Mouse (Mus musculus): ENCODE results near the gene Myoz1. TPM values are rescaled to one million over a fixed set of nuclear protein-coding genes. Genes with fewer than 3 reads are reported as not detected.
A peak's percentile ranks its signal among the peaks of the same experiment; 100 is the strongest.

Gene Myoz1
- polyA plus RNA-seq, 1 experiment from 2014 or later: not detected

DNA sequence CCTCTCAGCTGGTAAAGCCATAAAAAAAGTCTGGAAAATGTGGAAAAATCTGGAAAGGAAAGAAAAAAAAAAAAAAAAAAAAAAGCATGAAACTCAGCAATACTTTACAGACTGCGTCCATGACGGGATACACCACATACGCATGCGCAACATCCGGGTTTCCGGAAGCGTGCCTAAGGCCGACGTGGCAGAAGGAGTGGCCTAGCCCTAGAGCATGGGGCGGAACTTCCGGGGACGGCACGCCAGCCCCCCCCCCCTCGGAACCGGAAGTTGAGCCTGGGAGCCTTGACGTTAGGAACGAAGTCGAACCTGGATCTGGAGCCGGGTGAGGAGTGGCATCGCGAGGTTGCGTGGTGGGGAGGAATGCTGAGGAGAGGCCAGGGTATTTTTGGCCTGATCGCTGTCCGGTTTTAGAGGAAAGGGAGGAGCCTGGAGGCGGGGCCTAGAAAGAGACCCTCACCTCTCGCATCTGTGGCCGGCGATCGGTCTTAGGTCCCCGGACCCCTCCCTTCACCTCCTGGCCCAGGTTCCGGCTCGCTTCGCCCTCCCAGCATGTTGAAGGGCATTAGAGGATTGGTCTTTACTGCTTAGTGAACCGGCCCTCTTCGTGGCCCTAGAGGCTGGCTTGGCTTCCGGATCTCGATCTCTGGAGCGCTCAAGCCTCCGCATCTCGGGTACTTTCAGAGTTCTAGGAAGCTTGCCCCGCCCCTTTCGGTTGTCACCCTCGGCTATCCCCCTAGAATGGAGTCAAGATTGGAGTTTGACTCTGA lies 17.9 kb upstream of the Myoz1 start, which contains the start of gene Sec24c:
Gene Sec24c (plus strand): TSS at position 245 of the 770 bp plus-strand sequence.
- 2% methylated on average over 43 of the region's 43 CpGs for WGBS
- ATAC-seq (ENCODE audit: low FRiP score): peak; percentile 97

DNA sequence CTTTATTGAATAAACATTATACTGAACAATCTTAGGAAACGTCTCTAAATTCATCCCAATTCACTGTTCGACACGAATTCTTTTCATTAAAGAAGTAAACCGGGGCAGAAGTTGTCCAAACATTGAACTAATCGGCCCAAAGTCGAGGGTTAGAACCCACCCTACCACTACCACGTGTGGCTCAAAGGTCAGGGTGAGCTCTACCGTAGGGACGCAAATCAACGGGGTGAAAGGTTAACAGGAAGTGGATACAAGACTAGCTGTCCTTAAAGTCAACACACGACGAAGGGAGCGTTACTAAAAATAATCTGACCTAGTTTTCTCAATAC lies 17.4 kb upstream of the Myoz1 start:
- WGBS: 15% methylated on average over 13 of the region's 13 CpGs
- Histone ChIP-seq H3K9ac (peak overlapping the region; percentile 75; the same call in 1 of the 2 replicates), H3K4me2 (replicated peaks) (peak overlapping the region; percentile 89), H3K4me1 (replicated peaks; ENCODE audit: control insufficient read depth, insufficient read depth, low read length) (peaks cover 18% of the 10 kb centered on the region), H3K36me3 (replicated peaks; ENCODE audit: control insufficient read depth, insufficient read depth) (peaks cover 31% of the 10 kb centered on the region), H3K9me3 (ENCODE audit: control insufficient read depth, low read length) (no peaks in the 10 kb centered on the region), H3K27ac (peak overlapping the region; percentile 87), H3K27me3 (ENCODE audit: control insufficient read depth, insufficient read depth, low read length) (0 out of 2 replicates have a peak, but pooled peaks cover 4% of the 10 kb centered on the region), H3K4me3 (replicated peaks; ENCODE audit: low read length) (peak overlapping the region; percentile 80)
- ATAC-seq (ENCODE audit: low FRiP score) (peak; percentile 77), DNase-seq (ENCODE audit: low spot score) (no peak)

More for the DNA sequence above, 17.9 kb upstream of the Myoz1 start, which contains the start of gene Sec24c:
- Histone ChIP-seq H3K9me3 (ENCODE audit: control insufficient read depth, low read length) (no peaks in the 10 kb centered on the region), H3K9ac (peak within 1 kb of the TSS; percentile 75), H3K27me3 (ENCODE audit: control insufficient read depth, insufficient read depth, low read length) (no peaks in the 10 kb centered on the region), H3K4me2 (replicated peaks) (peak within 1 kb of the TSS; percentile 89), H3K4me3 (replicated peaks; ENCODE audit: low read length) (peak within 1 kb of the TSS; percentile 80), H3K4me1 (replicated peaks; ENCODE audit: control insufficient read depth, insufficient read depth, low read length) (peaks cover 18% of the 10 kb centered on the region), H3K27ac (peak within 1 kb of the TSS; percentile 87), H3K36me3 (replicated peaks; ENCODE audit: control insufficient read depth, insufficient read depth) (peaks cover 36% of the 10 kb centered on the region)
- peak; percentile 100 for DNase-seq (ENCODE audit: low spot score)

DNA sequence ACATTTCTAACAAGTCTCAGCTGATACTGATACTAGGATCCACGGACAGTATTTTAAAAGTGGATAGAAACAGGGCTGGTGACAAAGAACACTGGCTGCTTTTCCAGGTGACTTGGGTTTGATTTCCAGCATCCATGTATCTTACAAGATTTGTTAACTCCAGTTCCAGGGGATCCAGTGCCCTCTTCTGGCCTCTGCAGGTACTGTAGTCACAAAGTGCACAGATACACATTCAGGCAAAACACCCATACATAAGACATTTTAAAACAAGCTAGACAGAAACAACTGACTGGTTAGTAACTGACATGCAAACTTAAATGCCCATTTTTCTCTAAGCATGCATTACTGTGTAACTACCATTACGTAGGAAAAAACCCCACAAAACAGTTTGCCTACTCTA lies 16.6 kb upstream of the Myoz1 start:
- Histone ChIP-seq H3K9me3 (ENCODE audit: control insufficient read depth, low read length) (no peaks in the 10 kb centered on the region), H3K4me2 (replicated peaks) (peak overlapping the region; percentile 89), H3K27me3 (ENCODE audit: control insufficient read depth, insufficient read depth, low read length) (0 out of 2 replicates have a peak, but pooled peaks cover 4% of the 10 kb centered on the region), H3K36me3 (replicated peaks; ENCODE audit: control insufficient read depth, insufficient read depth) (peaks cover 24% of the 10 kb centered on the region), H3K4me1 (replicated peaks; ENCODE audit: control insufficient read depth, insufficient read depth, low read length) (peaks cover 18% of the 10 kb centered on the region), H3K9ac (no peak overlapping the region), H3K4me3 (replicated peaks; ENCODE audit: low read length) (no peak overlapping the region), H3K27ac (no peak overlapping the region)
- DNase-seq (ENCODE audit: low spot score) (no peak), ATAC-seq (ENCODE audit: low FRiP score) (no peak)
- WGBS: 87% methylated on average over 2 of the region's 2 CpGs

DNA sequence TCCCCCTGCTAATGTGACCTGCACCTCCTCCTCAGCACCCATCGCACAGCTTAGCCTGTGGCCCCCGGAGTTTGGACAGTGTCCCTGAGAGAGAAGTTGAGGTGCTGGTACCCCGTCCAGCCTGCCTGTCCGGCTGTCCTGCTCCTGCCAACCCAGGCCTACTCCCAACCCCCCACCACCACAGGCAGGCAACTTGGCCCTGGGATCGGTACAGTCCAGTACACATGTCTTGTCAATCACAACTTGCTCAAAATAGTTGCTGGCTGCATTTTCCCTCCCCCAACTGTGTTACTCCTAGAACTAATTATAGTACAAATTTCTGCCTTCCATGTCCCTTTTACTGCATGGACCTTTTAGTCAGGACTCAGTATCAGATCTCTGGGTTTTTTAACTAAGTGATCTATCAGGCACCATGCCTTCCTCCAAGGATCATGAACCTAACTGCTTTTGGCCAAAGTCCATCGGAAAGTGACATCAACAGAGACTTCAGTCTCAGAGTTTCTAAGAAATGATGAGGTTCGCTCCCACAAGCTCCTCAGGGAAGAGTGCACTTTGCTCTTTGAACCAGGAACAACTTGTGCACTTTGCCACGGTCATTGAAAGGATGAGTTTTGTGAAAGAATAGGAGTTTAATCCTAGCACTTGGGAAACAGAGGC lies 11.9 kb upstream of the Myoz1 start, which contains the start of gene Synpo2l:
Gene Synpo2l (minus strand): TSS at position 201 of the 657 bp plus-strand sequence.
- Histone ChIP-seq H3K27ac (no peak within 1 kb of the TSS), H3K4me1 (replicated peaks; ENCODE audit: control insufficient read depth, insufficient read depth, low read length) (0 out of 2 replicates have a peak, but pooled peaks cover 1% of the 10 kb centered on the region), H3K27me3 (ENCODE audit: control insufficient read depth, insufficient read depth, low read length) (0 out of 2 replicates have a peak, but pooled peaks cover 15% of the 10 kb centered on the region), H3K9ac (no peak within 1 kb of the TSS), H3K9me3 (ENCODE audit: control insufficient read depth, low read length) (no peaks in the 10 kb centered on the region), H3K4me2 (replicated peaks) (no peak within 1 kb of the TSS), H3K4me3 (replicated peaks; ENCODE audit: low read length) (no peak within 1 kb of the TSS), H3K36me3 (replicated peaks; ENCODE audit: control insufficient read depth, insufficient read depth) (no peaks in the 10 kb centered on the region)
- ATAC-seq (ENCODE audit: low FRiP score): no peak
- DNase-seq (ENCODE audit: low spot score): no peak
- WGBS: 84% methylated on average over 8 of the region's 8 CpGs

DNA sequence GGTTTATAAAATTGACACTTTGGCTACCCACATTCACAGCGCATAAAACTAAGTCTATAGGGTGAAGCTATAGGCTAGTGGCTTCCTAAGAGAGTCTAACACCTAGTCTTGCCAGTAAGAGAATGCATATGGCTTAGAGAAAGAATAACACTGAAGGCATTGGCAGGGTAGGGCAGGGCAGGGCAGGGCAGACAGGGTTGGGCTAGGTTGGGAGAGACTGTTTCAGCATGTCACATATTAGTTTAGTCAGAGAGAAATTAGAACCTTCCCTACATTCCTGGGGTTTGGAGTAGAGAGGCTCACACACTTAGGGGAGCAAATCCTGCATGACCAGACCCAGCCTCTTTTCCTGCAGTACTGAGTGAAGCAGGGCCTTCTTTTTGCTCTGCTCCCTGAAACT lies 11.1 kb upstream of the Myoz1 start:
- Histone ChIP-seq H3K27ac (no peak overlapping the region), H3K27me3 (ENCODE audit: control insufficient read depth, insufficient read depth, low read length) (peaks cover 20% of the 10 kb centered on the region; the same call in 1 of the 2 replicates), H3K4me1 (replicated peaks; ENCODE audit: control insufficient read depth, insufficient read depth, low read length) (no peaks in the 10 kb centered on the region), H3K9me3 (ENCODE audit: control insufficient read depth, low read length) (no peaks in the 10 kb centered on the region), H3K36me3 (replicated peaks; ENCODE audit: control insufficient read depth, insufficient read depth) (no peaks in the 10 kb centered on the region), H3K9ac (no peak overlapping the region), H3K4me3 (replicated peaks; ENCODE audit: low read length) (no peak overlapping the region), H3K4me2 (replicated peaks) (no peak overlapping the region)
- DNase-seq (ENCODE audit: low spot score) (no peak), ATAC-seq (ENCODE audit: low FRiP score) (no peak)
- 79% methylated on average over 1 of the region's 1 CpGs for WGBS

DNA sequence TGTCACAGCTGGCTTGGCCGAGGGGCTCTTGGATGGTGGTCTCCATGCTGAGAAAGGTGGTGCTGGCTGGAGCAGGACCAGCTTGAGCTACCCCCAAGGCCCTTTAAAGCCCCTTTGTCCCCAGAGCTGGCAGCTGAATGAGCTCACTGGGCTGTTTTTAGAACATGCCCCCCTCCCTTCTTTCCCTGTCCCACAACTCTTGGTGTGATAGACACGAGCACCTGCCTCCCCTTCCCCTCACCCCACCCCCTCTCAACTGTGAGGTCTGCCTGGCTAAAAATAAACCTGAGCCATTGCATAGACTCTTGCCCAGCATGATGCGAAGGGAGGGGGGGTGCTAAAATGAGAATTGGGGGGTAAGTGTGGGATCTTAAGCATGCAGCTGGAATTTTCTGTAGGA lies 8.1 kb upstream of the Myoz1 start:
- H3K4me2 ChIP-seq (replicated peaks): no peak overlapping the region
- no peak overlapping the region for H3K4me3 ChIP-seq (replicated peaks; ENCODE audit: low read length)
- no peak for ATAC-seq (ENCODE audit: low FRiP score)
- H3K9me3 ChIP-seq (ENCODE audit: control insufficient read depth, low read length): no peaks in the 10 kb centered on the region
- 43% methylated on average over 3 of the region's 3 CpGs for WGBS
- peaks cover 11% of the 10 kb centered on the region for H3K4me1 ChIP-seq (replicated peaks; ENCODE audit: control insufficient read depth, insufficient read depth, low read length)
- no peak for DNase-seq (ENCODE audit: low spot score)
- H3K27ac ChIP-seq: no peak overlapping the region
- no peaks in the 10 kb centered on the region for H3K36me3 ChIP-seq (replicated peaks; ENCODE audit: control insufficient read depth, insufficient read depth)
- no peak overlapping the region for H3K9ac ChIP-seq
- H3K27me3 ChIP-seq (ENCODE audit: control insufficient read depth, insufficient read depth, low read length): peaks cover 20% of the 10 kb centered on the region; the same call in 1 of the 2 replicates

DNA sequence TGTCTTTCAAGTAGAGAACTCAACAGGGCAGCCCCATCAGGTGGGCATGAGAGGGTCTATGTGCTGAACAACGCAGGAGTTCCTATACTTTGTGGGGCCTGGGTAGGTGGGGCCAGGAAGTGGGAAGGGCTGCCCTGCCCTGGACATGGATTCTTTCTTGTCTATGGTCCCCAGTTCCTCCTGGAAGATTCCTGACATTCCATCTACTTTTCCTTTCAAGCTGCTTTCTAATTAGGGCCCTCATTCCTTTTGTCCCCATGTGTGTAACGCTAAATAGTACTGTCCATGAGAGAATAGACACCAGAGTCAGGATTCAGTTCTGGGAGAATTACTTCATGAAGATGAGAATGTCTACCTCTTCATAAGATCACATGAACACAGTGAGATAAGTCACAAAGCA lies 7.3 kb upstream of the Myoz1 start:
- no peak overlapping the region for H3K9ac ChIP-seq
- H3K27me3 ChIP-seq (ENCODE audit: control insufficient read depth, insufficient read depth, low read length): peaks cover 16% of the 10 kb centered on the region; the same call in 1 of the 2 replicates
- no peak overlapping the region for H3K4me3 ChIP-seq (replicated peaks; ENCODE audit: low read length)
- ATAC-seq (ENCODE audit: low FRiP score) (no peak), DNase-seq (ENCODE audit: low spot score) (no peak)
- H3K4me1 ChIP-seq (replicated peaks; ENCODE audit: control insufficient read depth, insufficient read depth, low read length): peaks cover 11% of the 10 kb centered on the region
- H3K27ac ChIP-seq: no peak overlapping the region
- WGBS: 79% methylated on average over 2 of the region's 2 CpGs
- no peaks in the 10 kb centered on the region for H3K9me3 ChIP-seq (ENCODE audit: control insufficient read depth, low read length)
- H3K36me3 ChIP-seq (replicated peaks; ENCODE audit: control insufficient read depth, insufficient read depth): no peaks in the 10 kb centered on the region
- H3K4me2 ChIP-seq (replicated peaks): no peak overlapping the region

DNA sequence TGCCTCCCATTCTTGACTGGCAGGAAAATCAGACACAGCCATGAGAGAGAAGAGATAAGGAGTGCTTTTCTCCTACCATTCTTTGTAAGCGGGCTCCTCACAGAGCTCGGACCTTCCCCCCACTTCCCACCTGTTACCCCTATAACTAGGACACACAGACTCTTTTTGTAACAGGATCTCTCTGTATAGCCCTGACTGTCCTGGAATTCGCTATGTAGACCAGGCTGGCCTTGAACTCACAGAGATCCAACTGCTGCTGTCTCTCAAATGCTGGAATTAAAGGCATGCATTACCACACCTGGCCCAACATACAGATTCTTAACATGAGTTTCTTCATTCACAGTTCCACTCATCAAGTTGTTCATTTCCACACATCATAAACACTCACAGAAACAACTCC lies 6.4 kb upstream of the Myoz1 start:
- no peaks in the 10 kb centered on the region for H3K36me3 ChIP-seq (replicated peaks; ENCODE audit: control insufficient read depth, insufficient read depth)
- H3K9ac ChIP-seq: 0 out of 2 replicates have a peak overlapping the region, but pooled peaks have one; percentile 87
- peaks cover 16% of the 10 kb centered on the region; the same call in 1 of the 2 replicates for H3K27me3 ChIP-seq (ENCODE audit: control insufficient read depth, insufficient read depth, low read length)
- peak overlapping the region; percentile 89; the same call in 1 of the 2 replicates for H3K4me2 ChIP-seq (replicated peaks)
- H3K4me1 ChIP-seq (replicated peaks; ENCODE audit: control insufficient read depth, insufficient read depth, low read length): peaks cover 11% of the 10 kb centered on the region
- ATAC-seq (ENCODE audit: low FRiP score) (no peak), DNase-seq (ENCODE audit: low spot score) (no peak)
- no peaks in the 10 kb centered on the region for H3K9me3 ChIP-seq (ENCODE audit: control insufficient read depth, low read length)
- no peak overlapping the region for H3K27ac ChIP-seq
- WGBS: 95% methylated on average over 3 of the region's 3 CpGs
- H3K4me3 ChIP-seq (replicated peaks; ENCODE audit: low read length): no peak overlapping the region

DNA sequence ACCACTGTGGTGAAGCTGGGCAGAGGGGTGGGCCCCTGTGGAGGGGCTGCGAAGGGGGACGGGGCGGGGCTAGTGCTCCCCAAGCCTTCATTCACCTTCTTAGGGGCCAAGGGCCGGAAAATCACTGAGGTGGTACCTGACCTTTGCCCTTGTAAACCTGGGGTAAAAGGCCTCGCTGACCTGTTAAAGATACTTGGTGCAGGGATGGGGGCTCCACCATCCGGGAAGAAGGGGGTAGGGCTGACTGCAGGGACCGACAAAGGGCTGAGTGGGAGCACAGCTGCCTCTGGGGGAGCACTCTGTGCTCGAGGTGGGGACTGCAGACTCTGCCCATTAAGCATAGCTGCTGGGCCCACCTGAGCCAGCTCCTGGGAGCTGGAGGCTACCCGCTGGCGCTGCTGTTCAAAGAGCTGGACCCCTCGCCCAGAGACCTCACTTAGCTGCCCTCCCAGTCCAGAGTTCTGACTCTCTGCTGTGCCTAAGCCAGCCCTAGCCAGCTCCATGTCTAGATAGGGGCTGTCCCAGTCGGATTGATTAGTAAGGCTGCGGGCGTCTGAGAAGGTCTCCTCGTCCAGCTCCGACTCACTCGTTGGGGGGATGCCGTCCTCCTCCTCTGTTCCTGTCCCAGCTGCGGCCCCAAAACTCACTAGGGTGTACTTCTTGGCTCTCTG lies 5.5 kb upstream of the Myoz1 start:
- Histone ChIP-seq H3K27me3 (ENCODE audit: control insufficient read depth, insufficient read depth, low read length) (peaks cover 16% of the 10 kb centered on the region; the same call in 1 of the 2 replicates), H3K4me1 (replicated peaks; ENCODE audit: control insufficient read depth, insufficient read depth, low read length) (peaks cover 11% of the 10 kb centered on the region), H3K4me3 (replicated peaks; ENCODE audit: low read length) (peak overlapping the region; percentile 71), H3K36me3 (replicated peaks; ENCODE audit: control insufficient read depth, insufficient read depth) (no peaks in the 10 kb centered on the region), H3K27ac (peak overlapping the region; percentile 87), H3K9ac (peak overlapping the region; percentile 87), H3K9me3 (ENCODE audit: control insufficient read depth, low read length) (no peaks in the 10 kb centered on the region), H3K4me2 (replicated peaks) (peak overlapping the region; percentile 89)
- 8% methylated on average over 19 of the region's 19 CpGs for WGBS
- DNase-seq (ENCODE audit: low spot score) (peak; percentile 37), ATAC-seq (ENCODE audit: low FRiP score) (peak; percentile 41)

Measured in hindbrain, embryonic 14.5 days (tissue).